Mouse (Mus musculus): ENCODE measurements around the gene Rasd1.

DNA sequence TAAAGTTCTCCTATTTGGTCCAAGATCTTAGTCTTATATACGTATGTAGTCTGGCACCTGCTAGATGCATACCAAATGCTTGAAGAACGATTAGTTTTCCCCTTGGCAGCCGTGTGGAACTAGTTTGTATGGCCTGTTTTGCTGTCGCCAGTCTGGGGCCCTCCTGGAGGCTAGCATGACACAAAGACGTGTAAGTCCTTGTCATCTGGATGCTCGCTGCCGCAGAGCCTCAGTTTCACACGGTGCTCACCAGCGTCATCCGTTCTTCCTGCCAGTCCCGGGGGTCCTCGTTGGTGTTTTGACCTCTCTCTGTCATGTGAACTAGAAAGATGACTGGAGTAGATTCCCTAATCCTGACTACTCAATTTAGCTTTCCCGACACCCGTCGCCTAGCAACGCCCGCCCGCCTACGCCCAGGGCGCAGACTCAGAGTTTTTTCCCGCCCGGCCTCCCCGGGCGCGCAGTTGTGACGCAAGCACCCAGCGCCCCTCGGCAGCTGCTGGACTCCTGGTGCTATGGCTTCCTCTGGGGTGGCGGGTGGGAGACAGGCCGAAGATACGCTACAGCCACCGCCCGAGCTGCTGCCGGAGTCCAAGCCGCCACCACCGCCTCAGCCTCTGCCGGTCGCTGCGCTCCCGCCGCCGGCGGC lies 16.9 kb downstream of the Rasd1 start, which contains the start of gene Med9:
- peak; percentile 74 for TF ChIP-seq POLR2A (IDR thresholded peaks at IDR 0.05; ENCODE audit: low read depth, low read length)
- TF ChIP-seq CTCF (IDR thresholded peaks at IDR 0.05; ENCODE audit: borderline replicate concordance, insufficient read depth, low read length) = no peak
